ENCODE assay signal across 24 mouse cellular contexts in the genomic region with DNA sequence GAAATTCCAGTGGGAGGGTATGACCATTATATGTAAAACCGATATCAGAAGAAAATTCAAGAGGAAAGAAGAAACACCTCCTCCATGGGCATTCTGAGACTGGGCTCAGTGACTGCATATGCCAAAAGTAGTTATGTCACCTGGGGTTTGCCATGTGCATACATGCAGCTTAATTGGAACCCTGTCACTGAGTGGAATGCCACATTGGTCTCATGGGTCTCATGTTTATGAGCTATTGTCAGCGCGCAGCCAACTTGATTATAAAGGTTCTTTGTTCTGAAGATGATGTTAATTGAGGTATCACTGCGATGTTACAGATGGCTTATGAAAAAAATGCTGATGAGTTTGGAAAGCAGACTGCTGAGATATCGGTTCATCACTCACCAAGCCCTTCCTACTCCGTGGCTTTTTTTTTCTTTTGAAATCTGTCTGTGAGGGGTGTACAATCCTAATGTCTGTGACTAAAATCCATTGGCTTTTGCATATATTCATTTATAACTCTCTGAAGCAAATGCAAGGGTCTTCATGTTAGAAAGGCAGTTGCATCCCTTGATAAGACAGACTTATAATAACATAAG. TPM values are rescaled to one million over a fixed set of nuclear protein-coding genes. Genes with fewer than 3 reads are reported as not detected.
A peak's percentile ranks its signal among the peaks of the same experiment; 100 is the strongest.
DNase-seq lines count a peak whose midpoint lies in the region; ATAC-seq lines count a peak whose summit lies in the region.
"Had no signal": no experiment of that assay in that cellular context is flagged by ENCODE, and none has a peak within 500 bp of the region (broad histone marks: within the 10 kb centered on the region; RNA-seq: fewer than 3 reads in every experiment).

No protein-coding gene starts in this region.

- no peaks in the 10 kb centered on the region for H3K27me3 ChIP-seq in embryonic facial prominence, embryonic 14.5 days (replicated peaks; ENCODE audit: control insufficient read depth, insufficient read depth, low read length)
- H3K27me3 ChIP-seq in embryonic facial prominence, embryonic 10.5 days (replicated peaks; ENCODE audit: low read depth, poor library complexity, severe bottlenecking): no peaks in the 10 kb centered on the region
- no peaks in the 10 kb centered on the region for H3K27me3 ChIP-seq in midbrain, embryonic 13.5 days
- no peaks in the 10 kb centered on the region for H3K27me3 ChIP-seq in midbrain, embryonic 11.5 days (ENCODE audit: control insufficient read depth, insufficient read depth, low read length)
- no peaks in the 10 kb centered on the region for H3K27me3 ChIP-seq in hindbrain, embryonic 16.5 days (replicated peaks; ENCODE audit: control insufficient read depth, insufficient read depth, low read length)
- H3K27me3 ChIP-seq in neural tube, embryonic 15.5 days (replicated peaks): no peaks in the 10 kb centered on the region
- H3K27me3 ChIP-seq: CH12.LX; embryonic facial prominence, embryonic 13.5 days; heart, embryonic 12.5 days; limb, embryonic 12.5 days; liver, embryonic 12.5 days; megakaryocyte, embryonic 14.5 days had no signal

- H3K4me3 ChIP-seq in embryonic facial prominence, embryonic 14.5 days (ENCODE audit: low read depth, low read length): no peak overlapping the region
- H3K4me3 ChIP-seq in embryonic facial prominence, embryonic 10.5 days: no peak overlapping the region
- no peak overlapping the region for H3K4me3 ChIP-seq in midbrain, embryonic 13.5 days (replicated peaks)
- H3K4me3 ChIP-seq in midbrain, embryonic 11.5 days (ENCODE audit: low read depth, low read length): no peak overlapping the region
- no peak overlapping the region for H3K4me3 ChIP-seq in hindbrain, embryonic 16.5 days (ENCODE audit: low read length)
- H3K4me3 ChIP-seq in neural tube, embryonic 15.5 days (replicated peaks): no peak overlapping the region
- H3K4me3 ChIP-seq: embryonic facial prominence, embryonic 13.5 days; heart, embryonic 12.5 days; limb, embryonic 12.5 days; liver, embryonic 12.5 days; megakaryocyte, embryonic 14.5 days had no signal

- 81% methylated on average over 6 of the region's 6 CpGs for WGBS in embryonic facial prominence, embryonic 14.5 days
- WGBS in embryonic facial prominence, embryonic 10.5 days: 89% methylated on average over 6 of the region's 6 CpGs
- WGBS in midbrain, embryonic 13.5 days: 78% methylated on average over 6 of the region's 6 CpGs
- 87% methylated on average over 6 of the region's 6 CpGs for WGBS in midbrain, embryonic 11.5 days
- WGBS in hindbrain, embryonic 16.5 days: 61% methylated on average over 6 of the region's 6 CpGs
- 37% methylated on average over 6 of the region's 6 CpGs for WGBS in neural tube, embryonic 15.5 days

- DNase-seq in embryonic facial prominence, embryonic 14.5 days (ENCODE audit: low spot score): peak; percentile 62
- DNase-seq in embryonic facial prominence, embryonic 10.5 days (ENCODE audit: low spot score): no peak
- no peak for DNase-seq in midbrain, embryonic 11.5 days (ENCODE audit: low spot score, missing footprints)
- no peak for DNase-seq in adrenal gland, postnatal 14 days
- DNase-seq in testis, postnatal 14 days (ENCODE audit: low spot score): no peak
- DNase-seq: cerebellum, adult 8-10 months; heart, postnatal 14 days; kidney, adult 9 months; kidney, postnatal 25 days; layer of hippocampus, adult 9-11 months; lung, adult 2 months; thymus, postnatal 14 days had no signal

- no peaks in the 10 kb centered on the region for H3K36me3 ChIP-seq in embryonic facial prominence, embryonic 14.5 days (ENCODE audit: control insufficient read depth, insufficient read depth, low read length)
- H3K36me3 ChIP-seq in embryonic facial prominence, embryonic 10.5 days (replicated peaks): no peaks in the 10 kb centered on the region
- H3K36me3 ChIP-seq in midbrain, embryonic 13.5 days: no peaks in the 10 kb centered on the region
- no peaks in the 10 kb centered on the region for H3K36me3 ChIP-seq in midbrain, embryonic 11.5 days (ENCODE audit: control insufficient read depth, insufficient read depth, low read length)
- H3K36me3 ChIP-seq in hindbrain, embryonic 16.5 days (ENCODE audit: control insufficient read depth, insufficient read depth, low read length): no peaks in the 10 kb centered on the region
- H3K36me3 ChIP-seq in neural tube, embryonic 15.5 days: no peaks in the 10 kb centered on the region
- H3K36me3 ChIP-seq: embryonic facial prominence, embryonic 13.5 days; heart, embryonic 12.5 days; limb, embryonic 12.5 days; liver, embryonic 12.5 days had no signal

- H3K4me2 ChIP-seq in embryonic facial prominence, embryonic 14.5 days (ENCODE audit: low read depth, low read length): no peak overlapping the region
- H3K4me2 ChIP-seq in midbrain, embryonic 13.5 days (replicated peaks): no peak overlapping the region
- H3K4me2 ChIP-seq in midbrain, embryonic 11.5 days: no peak overlapping the region
- H3K4me2 ChIP-seq in hindbrain, embryonic 16.5 days (ENCODE audit: low read length): no peak overlapping the region
- H3K4me2 ChIP-seq in neural tube, embryonic 15.5 days: no peak overlapping the region
- H3K4me2 ChIP-seq: embryonic facial prominence, embryonic 13.5 days; heart, embryonic 12.5 days; limb, embryonic 12.5 days; liver, embryonic 12.5 days had no signal

- no peaks in the 10 kb centered on the region for H3K4me1 ChIP-seq in embryonic facial prominence, embryonic 14.5 days (ENCODE audit: control insufficient read depth, insufficient read depth, low read length)
- no peaks in the 10 kb centered on the region for H3K4me1 ChIP-seq in embryonic facial prominence, embryonic 10.5 days
- no peaks in the 10 kb centered on the region for H3K4me1 ChIP-seq in midbrain, embryonic 13.5 days (replicated peaks)
- H3K4me1 ChIP-seq in midbrain, embryonic 11.5 days (ENCODE audit: control insufficient read depth, insufficient read depth, low read length): no peaks in the 10 kb centered on the region
- H3K4me1 ChIP-seq in hindbrain, embryonic 16.5 days (ENCODE audit: control insufficient read depth, insufficient read depth, low read depth, low read length): no peaks in the 10 kb centered on the region
- H3K4me1 ChIP-seq in neural tube, embryonic 15.5 days: 0 out of 2 replicates have a peak, but pooled peaks cover 2% of the 10 kb centered on the region
- H3K4me1 ChIP-seq: embryonic facial prominence, embryonic 13.5 days; heart, embryonic 12.5 days; limb, embryonic 12.5 days; liver, embryonic 12.5 days; megakaryocyte, embryonic 14.5 days had no signal

- H3K9ac ChIP-seq in embryonic facial prominence, embryonic 14.5 days (ENCODE audit: low read depth, low read length): no peak overlapping the region
- H3K9ac ChIP-seq in midbrain, embryonic 13.5 days (replicated peaks): no peak overlapping the region
- no peak overlapping the region for H3K9ac ChIP-seq in midbrain, embryonic 11.5 days (ENCODE audit: low read length)
- H3K9ac ChIP-seq in hindbrain, embryonic 16.5 days (ENCODE audit: low read depth, low read length): no peak overlapping the region
- no peak overlapping the region for H3K9ac ChIP-seq in neural tube, embryonic 15.5 days (replicated peaks)
- H3K9ac ChIP-seq: embryonic facial prominence, embryonic 13.5 days; heart, embryonic 12.5 days; limb, embryonic 12.5 days; liver, embryonic 12.5 days had no signal

- H3K27ac ChIP-seq in embryonic facial prominence, embryonic 14.5 days (replicated peaks; ENCODE audit: low read depth, low read length): no peak overlapping the region
- H3K27ac ChIP-seq in embryonic facial prominence, embryonic 10.5 days (replicated peaks): no peak overlapping the region
- H3K27ac ChIP-seq in midbrain, embryonic 13.5 days: no peak overlapping the region
- H3K27ac ChIP-seq in midbrain, embryonic 11.5 days (ENCODE audit: low read depth, low read length): no peak overlapping the region
- no peak overlapping the region for H3K27ac ChIP-seq in hindbrain, embryonic 16.5 days (ENCODE audit: low read depth, low read length)
- H3K27ac ChIP-seq in neural tube, embryonic 15.5 days (replicated peaks): no peak overlapping the region
- H3K27ac ChIP-seq: embryonic facial prominence, embryonic 13.5 days; limb, embryonic 12.5 days; liver, embryonic 12.5 days had no signal

- no peaks in the 10 kb centered on the region for H3K9me3 ChIP-seq in embryonic facial prominence, embryonic 14.5 days (ENCODE audit: control insufficient read depth, low read length)
- no peaks in the 10 kb centered on the region for H3K9me3 ChIP-seq in embryonic facial prominence, embryonic 10.5 days
- no peaks in the 10 kb centered on the region for H3K9me3 ChIP-seq in midbrain, embryonic 13.5 days
- H3K9me3 ChIP-seq in midbrain, embryonic 11.5 days (ENCODE audit: control insufficient read depth, low read length): no peaks in the 10 kb centered on the region
- no peaks in the 10 kb centered on the region for H3K9me3 ChIP-seq in hindbrain, embryonic 16.5 days (ENCODE audit: control insufficient read depth, low read length)
- no peaks in the 10 kb centered on the region for H3K9me3 ChIP-seq in neural tube, embryonic 15.5 days (replicated peaks)
- H3K9me3 ChIP-seq: embryonic facial prominence, embryonic 13.5 days; limb, embryonic 12.5 days; liver, embryonic 12.5 days had no signal

- peak; percentile 88 for ATAC-seq in embryonic facial prominence, embryonic 14.5 days (ENCODE audit: low read depth)
- ATAC-seq in midbrain, embryonic 13.5 days: peak; percentile 70; the same call in 1 of the 2 replicates
- ATAC-seq in midbrain, embryonic 11.5 days (ENCODE audit: low FRiP score): no peak
- peak; percentile 82 for ATAC-seq in hindbrain, embryonic 16.5 days
- ATAC-seq in neural tube, embryonic 15.5 days (ENCODE audit: low FRiP score): 0 out of 2 replicates have a peak, but pooled peaks have one; percentile 31
- ATAC-seq: inflammation-experienced regulatory T-cells, adult 6 months; liver, embryonic 12.5 days had no signal

RNA-seq across cellular contexts. Expression of a gene that starts 52.3 kb away (rescaled TPM):
- polyA plus RNA-seq in embryonic facial prominence, embryonic 14.5 days (2014; fragmentation: Nextera tagmentation; extraction: Ambion mirVana): 35.8 and 40.8 TPM in 2 replicates
- polyA plus RNA-seq in embryonic facial prominence, embryonic 10.5 days (2016; fragmentation: Nextera tagmentation; extraction: Ambion mirVana): 30.1 and 31.6 TPM in 2 replicates
- 0.10 and 0.12 TPM in 2 replicates for polyA plus RNA-seq in midbrain, embryonic 13.5 days (2015; fragmentation: Nextera tagmentation; extraction: Ambion mirVana)
- polyA plus RNA-seq in midbrain, embryonic 11.5 days (2014; fragmentation: Nextera tagmentation; extraction: Ambion mirVana): 2.1 and 2.4 TPM in 2 replicates
- polyA plus RNA-seq in hindbrain, embryonic 16.5 days (2015; fragmentation: Nextera tagmentation; extraction: Ambion mirVana): 0.14 and 0.18 TPM in 2 replicates
- polyA plus RNA-seq in neural tube, embryonic 15.5 days (2015; fragmentation: Nextera tagmentation; extraction: Ambion mirVana): 0.14 and 13.5 TPM in 2 replicates
- 0.11 and 0.15 TPM in 2 replicates for total RNA-seq in adrenal gland, postnatal 14 days (2021)
- total RNA-seq: granulocyte monocyte progenitor cell, adult 5-6 weeks; MEL had no signal
